9 mouse cellular contexts compared by ENCODE assay signal in the genomic region with DNA sequence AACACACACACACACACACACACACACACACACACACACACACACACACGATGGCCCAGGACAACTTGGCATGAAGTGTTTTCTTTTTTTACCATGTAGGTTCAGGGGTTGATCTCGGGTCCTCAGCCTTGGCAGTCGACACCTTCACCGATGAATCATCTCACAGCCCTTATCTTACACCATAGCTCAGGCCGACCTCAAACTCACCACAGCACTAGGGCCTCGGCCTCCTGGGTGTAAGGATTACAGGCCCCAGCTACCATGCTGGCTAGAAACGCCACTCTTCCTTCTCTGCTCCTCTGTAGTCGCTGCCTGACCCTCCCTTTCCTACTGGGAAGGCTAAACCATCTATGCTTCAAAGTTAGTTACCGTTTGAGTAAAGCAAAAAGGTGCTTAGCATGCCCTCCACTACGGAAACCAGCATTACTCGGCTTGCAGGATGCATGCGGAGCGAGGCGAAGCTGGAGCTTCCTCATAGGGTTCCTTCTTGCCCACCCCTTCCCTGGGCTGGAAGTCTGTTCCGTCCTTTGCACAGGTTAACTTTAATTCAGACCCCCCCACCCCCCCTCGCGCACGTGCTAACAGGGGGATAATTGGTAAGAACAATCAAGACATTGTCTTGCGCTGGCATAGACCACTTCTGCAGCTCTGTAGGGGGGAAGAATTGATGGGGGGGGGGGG. TPM values are rescaled to one million over a fixed set of nuclear protein-coding genes. Genes with fewer than 3 reads are reported as not detected.
DNase-seq lines count a peak whose midpoint lies in the region; ATAC-seq and TF ChIP-seq lines count a peak whose summit lies in the region.
"Had no signal": no experiment of that assay in that cellular context is flagged by ENCODE, and none has a peak within 500 bp of the region (broad histone marks: within the 10 kb centered on the region; RNA-seq: fewer than 3 reads in every experiment).

No protein-coding gene starts in this region.

- H3K36me3 ChIP-seq in MEL (ENCODE audit: control insufficient read depth in 1 of 2, insufficient read depth in 2 of 2, low read length in 2 of 2), result peaks cover 0 to 6% of the 10 kb centered on the region in 2 experiments; a peak in 2 of 4 replicates
- H3K36me3 ChIP-seq in forebrain, embryonic 16.5 days (ENCODE audit: control insufficient read depth, insufficient read depth), result peaks cover 2% of the 10 kb centered on the region; the same call in 1 of the 2 replicates
- H3K36me3 ChIP-seq in midbrain, embryonic 13.5 days, result peaks cover 8% of the 10 kb centered on the region

- H3K9ac ChIP-seq in MEL (ENCODE audit: control insufficient read depth, low read depth, low read length, poor library complexity, severe bottlenecking), result no peak overlapping the region
- H3K9ac ChIP-seq in forebrain, embryonic 16.5 days (replicated peaks; ENCODE audit: low read depth, low read length), result 0 out of 2 replicates have a peak overlapping the region, but pooled peaks have one; percentile 37
- H3K9ac ChIP-seq in midbrain, embryonic 13.5 days (replicated peaks), result no peak overlapping the region; the same call in 1 of the 2 replicates
- H3K9ac ChIP-seq: lung, embryonic 14.5 days had no signal

- H3K9me3 ChIP-seq in MEL (replicated peaks; ENCODE audit: insufficient read depth, low read length), result no peaks in the 10 kb centered on the region
- no peaks in the 10 kb centered on the region for H3K9me3 ChIP-seq in forebrain, embryonic 16.5 days (ENCODE audit: control insufficient read depth, low read length)
- H3K9me3 ChIP-seq in midbrain, embryonic 13.5 days, result no peaks in the 10 kb centered on the region

- DNase-seq in MEL (ENCODE audit: low read depth, low spot score), result peak; percentile 94
- peak; percentile 40 for DNase-seq in c-Kit-positive CD71-negative TER-119-negative erythroid progenitor cells, embryonic 14.5 days (ENCODE audit: low read depth)
- DNase-seq in gastrocnemius, postnatal 4 days (ENCODE audit: low spot score in 2 of 2), result no peak
- DNase-seq in lung, postnatal 10 days, result no peak
- DNase-seq in heart, postnatal 10 days, result no peak
- DNase-seq in left cerebral cortex, postnatal 14 days (ENCODE audit: low spot score in 2 of 2), result no peak
- DNase-seq: lung, embryonic 14.5 days had no signal

- peaks cover 5 to 6% of the 10 kb centered on the region in 2 experiments for H3K27me3 ChIP-seq in MEL (ENCODE audit: control insufficient read depth in 1 of 2, insufficient read depth in 2 of 2, low read length in 2 of 2)
- H3K27me3 ChIP-seq in forebrain, embryonic 16.5 days (replicated peaks; ENCODE audit: control insufficient read depth, insufficient read depth, low read length), result no peaks in the 10 kb centered on the region
- peaks cover 33% of the 10 kb centered on the region for H3K27me3 ChIP-seq in midbrain, embryonic 13.5 days

- intact Hi-C loops in heart, postnatal 10 days (cut with DNase I), result loop anchor here (5.0 kb wide), 1 partner anchor 227 kb away; no protein-coding TSS in a partner anchor
- intact Hi-C loops in left cerebral cortex, postnatal 14 days (cut with DNase I), result loop anchor here (5.0 kb wide), 1 partner anchor 117 kb away; no protein-coding TSS in a partner anchor

- H3K4me3 ChIP-seq in MEL (ENCODE audit: control insufficient read depth in 1 of 2, insufficient read depth in 1 of 2, low read depth in 2 of 2, low read length in 2 of 2), result no peak overlapping the region
- no peak overlapping the region for H3K4me3 ChIP-seq in forebrain, embryonic 16.5 days (replicated peaks; ENCODE audit: low read length)
- no peak overlapping the region for H3K4me3 ChIP-seq in midbrain, embryonic 13.5 days (replicated peaks)

- no peak for TF ChIP-seq POLR2A in MEL (IDR thresholded peaks at IDR 0.05; ENCODE audit: control insufficient read depth in 1 of 2, insufficient read depth in 1 of 2, low read depth in 1 of 2, low read length in 2 of 2, poor library complexity in 1 of 2)

- no peak for TF ChIP-seq RAD21 in MEL (IDR thresholded peaks at IDR 0.05; ENCODE audit: low read depth, low read length)

- TF ChIP-seq EP300 in MEL (IDR thresholded peaks at IDR 0.05; ENCODE audit: low read depth in 1 of 2, low read length in 2 of 2), result peak; percentile 82 to 92

- H3K27ac ChIP-seq in MEL (ENCODE audit: control insufficient read depth, low read depth, low read length), result no peak overlapping the region
- peak overlapping the region; percentile 95 for H3K27ac ChIP-seq in forebrain, embryonic 16.5 days (ENCODE audit: low read length)
- H3K27ac ChIP-seq in midbrain, embryonic 13.5 days, result peak overlapping the region; percentile 78

- ATAC-seq in forebrain, embryonic 16.5 days, result no peak
- ATAC-seq in midbrain, embryonic 13.5 days, result 0 out of 2 replicates have a peak, but pooled peaks have one; percentile 10

- no peak for TF ChIP-seq CTCF in MEL (IDR thresholded peaks at IDR 0.05 in 2 of 3, conservative IDR thresholded peaks at IDR 0.05 in 1 of 3; ENCODE audit: control insufficient read depth in 1 of 3, insufficient read depth in 1 of 3, low read depth in 2 of 3, low read length in 3 of 3, poor library complexity in 1 of 3, severe bottlenecking in 1 of 3)

- WGBS in forebrain, embryonic 16.5 days, result 8% methylated on average over 19 of the region's 19 CpGs
- 7% methylated on average over 19 of the region's 19 CpGs for WGBS in midbrain, embryonic 13.5 days

- H3K79me2 ChIP-seq in MEL (ENCODE audit: control insufficient read depth, insufficient read depth, low read length, poor library complexity), result no peaks in the 10 kb centered on the region

- H3K4me2 ChIP-seq in forebrain, embryonic 16.5 days (ENCODE audit: low read length), result peak overlapping the region; percentile 41; the same call in 1 of the 2 replicates
- peak overlapping the region; percentile 14; the same call in 1 of the 2 replicates for H3K4me2 ChIP-seq in midbrain, embryonic 13.5 days (replicated peaks)
- H3K4me2 ChIP-seq: lung, embryonic 14.5 days had no signal

- peaks cover 2% of the 10 kb centered on the region in 2 experiments; a peak in 2 of 4 replicates for H3K4me1 ChIP-seq in MEL (ENCODE audit: control insufficient read depth in 1 of 2, insufficient read depth in 2 of 2, low read length in 2 of 2)
- peaks cover 44% of the 10 kb centered on the region for H3K4me1 ChIP-seq in forebrain, embryonic 16.5 days (replicated peaks; ENCODE audit: control insufficient read depth, insufficient read depth, low read length)
- peaks cover 45% of the 10 kb centered on the region for H3K4me1 ChIP-seq in midbrain, embryonic 13.5 days (replicated peaks)

TF ChIP-seq in MEL, 35 proteins besides CTCF, POLR2A, EP300 and RAD21 (continues in another document):
- TF ChIP-seq GATA1 (IDR thresholded peaks at IDR 0.05; ENCODE audit: low read depth, low read length) (peak; percentile 90), E2F4 (IDR thresholded peaks at IDR 0.05; ENCODE audit: borderline replicate concordance, low read depth, low read length) (no peak), BHLHE40 (IDR thresholded peaks at IDR 0.05; ENCODE audit: borderline replicate concordance, low read depth, low read length) (no peak), SIN3A (IDR thresholded peaks at IDR 0.05; ENCODE audit: low read length) (0 out of 2 replicates have a peak, but pooled peaks have one; percentile 38), HCFC1 (IDR thresholded peaks at IDR 0.05; ENCODE audit: low read depth, low read length) (no peak), ZNF384 (IDR thresholded peaks at IDR 0.05; ENCODE audit: low read depth, low read length) (no peak), ZMIZ1 (IDR thresholded peaks at IDR 0.05; ENCODE audit: low read depth, low read length) (no peak), POLR2AphosphoS5 (IDR thresholded peaks at IDR 0.05; ENCODE audit: borderline replicate concordance, low read depth, low read length) (no peak), KAT2A (conservative IDR thresholded peaks at IDR 0.05; ENCODE audit: low read depth, low read length) (no peak), MAFK (IDR thresholded peaks at IDR 0.05; ENCODE audit: borderline replicate concordance, low read depth, low read length) (no peak), RCOR1 (IDR thresholded peaks at IDR 0.05; ENCODE audit: low read depth, low read length) (peak; percentile 63), CHD1 (IDR thresholded peaks at IDR 0.05; ENCODE audit: low read depth, low read length) (no peak), USF2 (IDR thresholded peaks at IDR 0.05; ENCODE audit: borderline replicate concordance in 1 of 2, insufficient read depth in 1 of 2, low read depth in 1 of 2, low read length in 2 of 2) (no peak), SMC3 (IDR thresholded peaks at IDR 0.05; ENCODE audit: low read depth, low read length) (peak; percentile 24; the same call in 1 of the 2 replicates), TAL1 (IDR thresholded peaks at IDR 0.05; ENCODE audit: low read length) (peak; percentile 87), TCF12 (IDR thresholded peaks at IDR 0.05; ENCODE audit: low read depth, low read length) (peak; percentile 82), MAX (IDR thresholded peaks at IDR 0.05; ENCODE audit: low read length) (peak; percentile 64), JUND (IDR thresholded peaks at IDR 0.05; ENCODE audit: low read depth, low read length) (peak; percentile 91), TBP (IDR thresholded peaks at IDR 0.05; ENCODE audit: low read depth, low read length) (peak; percentile 85), UBTF (IDR thresholded peaks at IDR 0.05; ENCODE audit: borderline replicate concordance, insufficient read depth, low read depth, low read length) (no peak), ZKSCAN1 (IDR thresholded peaks at IDR 0.05; ENCODE audit: low read depth, low read length) (no peak)

RNA-seq across cellular contexts. Expression of a gene that starts 18.0 kb away (rescaled TPM):
- 19.2 and 20.7 TPM in 2 replicates for total RNA-seq in MEL (2012; rRNA removed)
- 10 to 100 TPM; 43.8 to 56.9 TPM for polyA plus RNA-seq in MEL (2012; ENCODE audit: insufficient read depth in 1 of 2, insufficient read length in 2 of 2, low read depth in 1 of 2, low replicate concordance in 2 of 2, missing spikeins in 1 of 2)
- polyA plus RNA-seq in forebrain, embryonic 16.5 days (2015; fragmentation: Nextera tagmentation; extraction: Ambion mirVana), result 20.6 and 23.0 TPM in 2 replicates
- polyA plus RNA-seq in midbrain, embryonic 13.5 days (2015; fragmentation: Nextera tagmentation; extraction: Ambion mirVana), result 22.7 and 22.8 TPM in 2 replicates
- 10 to 100 TPM; 35.4 to 39.9 TPM for total RNA-seq in gastrocnemius, postnatal 4 days (2021)
- total RNA-seq in heart, postnatal 10 days (2021), result 10 to 100 TPM; 39.5 to 41.7 TPM
- total RNA-seq in left cerebral cortex, postnatal 14 days (2021), result 10 to 100 TPM; 45.5 to 48.3 TPM

RNA-seq across cellular contexts. Expression of a gene that starts 34.0 kb away (rescaled TPM):
- total RNA-seq in MEL (2012; rRNA removed), result 0.04 and 0.07 TPM in 2 replicates
- polyA plus RNA-seq in MEL (2012; ENCODE audit: insufficient read depth in 1 of 2, insufficient read length in 2 of 2, low read depth in 1 of 2, low replicate concordance in 2 of 2, missing spikeins in 1 of 2), result not detected
- 257 and 284 TPM in 2 replicates for polyA plus RNA-seq in forebrain, embryonic 16.5 days (2015; fragmentation: Nextera tagmentation; extraction: Ambion mirVana)
- 118 TPM in 2 replicates for polyA plus RNA-seq in midbrain, embryonic 13.5 days (2015; fragmentation: Nextera tagmentation; extraction: Ambion mirVana)
- total RNA-seq in gastrocnemius, postnatal 4 days (2021), result 1 to 10 TPM in 1 of 2 experiments, under 1 TPM in 1; 0.21 to 1.0 TPM
- total RNA-seq in heart, postnatal 10 days (2021), result under 1 TPM; 0.22 to 0.64 TPM
- 100 to 1,000 TPM; 153 to 196 TPM for total RNA-seq in left cerebral cortex, postnatal 14 days (2021)

Comparison
In these comparisons a context has a peak if more than half of its experiments do, and no peak if none do; other contexts are left out.
1. DNase-seq: peak in MEL (single experiment) and c-Kit-positive CD71-negative TER-119-negative erythroid progenitor cells, embryonic 14.5 days (single experiment); none in gastrocnemius, postnatal 4 days (0 of 2), lung, postnatal 10 days (single experiment), heart, postnatal 10 days (0 of 2) and left cerebral cortex, postnatal 14 days (0 of 2).
2. RNA of a gene that starts 34.0 kb away (total RNA-seq): 153 to 196 TPM in left cerebral cortex, postnatal 14 days; 0.21 to 1.0 TPM in gastrocnemius, postnatal 4 days, 0.22 to 0.64 TPM in heart, postnatal 10 days and 0.04 to 0.07 TPM in MEL; every median in the first group is over 10 times any median in the second.